Mouse (Mus musculus): ENCODE measurements around the gene Gm28053. TPM values are rescaled to one million over a fixed set of nuclear protein-coding genes. Genes with fewer than 3 reads are reported as not detected.

Gm28053 gene
- polyA plus RNA-seq, 1 experiment from 2014 or later, result 2.6 TPM

DNA sequence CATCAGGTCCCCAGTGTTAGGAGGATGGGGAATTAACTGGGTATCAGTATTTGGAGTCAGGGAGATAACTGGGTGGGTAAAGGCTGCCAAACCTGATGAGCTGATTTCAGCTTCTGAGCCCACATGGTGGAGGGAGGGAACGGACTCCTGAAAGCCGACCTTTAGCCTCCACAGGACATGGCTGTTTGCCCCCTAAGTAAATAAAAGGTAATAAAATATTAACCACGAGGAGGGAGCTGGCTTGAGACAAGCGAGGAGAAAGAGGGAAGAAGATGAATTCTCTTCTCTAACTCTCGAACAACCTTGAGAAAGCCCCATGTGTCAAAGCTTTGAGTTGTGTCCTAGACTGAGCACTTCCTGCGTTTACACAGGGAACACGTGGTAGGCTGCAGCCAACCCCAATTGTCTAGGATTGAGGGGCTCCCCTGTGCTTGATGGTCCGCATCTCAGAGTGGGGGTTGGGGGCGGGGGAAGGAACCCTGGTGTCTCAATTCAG is 23.4 kb downstream of the Gm28053 start:
- Histone ChIP-seq H3K4me3 (ENCODE audit: low read depth, low read length) (no peak overlapping the region), H3K9ac (ENCODE audit: low read depth, low read length) (no peak overlapping the region), H3K27me3 (ENCODE audit: control insufficient read depth, insufficient read depth, low read length) (peaks cover 23% of the 10 kb centered on the region), H3K4me1 (ENCODE audit: control insufficient read depth, insufficient read depth, low read length) (peaks cover 11% of the 10 kb centered on the region), H3K9me3 (replicated peaks; ENCODE audit: control insufficient read depth, low read length) (no peaks in the 10 kb centered on the region), H3K36me3 (ENCODE audit: control insufficient read depth, insufficient read depth, low read length) (no peaks in the 10 kb centered on the region), H3K27ac (ENCODE audit: low read depth, low read length) (no peak overlapping the region), H3K4me2 (0 out of 2 replicates have a peak overlapping the region, but pooled peaks have one; percentile 67)
- ATAC-seq (replicated peaks; ENCODE audit: insufficient number of reproducible peaks, low FRiP score, low TSS enrichment), result no peak
- 33% methylated on average over 9 of the region's 9 CpGs for WGBS (ENCODE audit: insufficient replicate concordance)

DNA sequence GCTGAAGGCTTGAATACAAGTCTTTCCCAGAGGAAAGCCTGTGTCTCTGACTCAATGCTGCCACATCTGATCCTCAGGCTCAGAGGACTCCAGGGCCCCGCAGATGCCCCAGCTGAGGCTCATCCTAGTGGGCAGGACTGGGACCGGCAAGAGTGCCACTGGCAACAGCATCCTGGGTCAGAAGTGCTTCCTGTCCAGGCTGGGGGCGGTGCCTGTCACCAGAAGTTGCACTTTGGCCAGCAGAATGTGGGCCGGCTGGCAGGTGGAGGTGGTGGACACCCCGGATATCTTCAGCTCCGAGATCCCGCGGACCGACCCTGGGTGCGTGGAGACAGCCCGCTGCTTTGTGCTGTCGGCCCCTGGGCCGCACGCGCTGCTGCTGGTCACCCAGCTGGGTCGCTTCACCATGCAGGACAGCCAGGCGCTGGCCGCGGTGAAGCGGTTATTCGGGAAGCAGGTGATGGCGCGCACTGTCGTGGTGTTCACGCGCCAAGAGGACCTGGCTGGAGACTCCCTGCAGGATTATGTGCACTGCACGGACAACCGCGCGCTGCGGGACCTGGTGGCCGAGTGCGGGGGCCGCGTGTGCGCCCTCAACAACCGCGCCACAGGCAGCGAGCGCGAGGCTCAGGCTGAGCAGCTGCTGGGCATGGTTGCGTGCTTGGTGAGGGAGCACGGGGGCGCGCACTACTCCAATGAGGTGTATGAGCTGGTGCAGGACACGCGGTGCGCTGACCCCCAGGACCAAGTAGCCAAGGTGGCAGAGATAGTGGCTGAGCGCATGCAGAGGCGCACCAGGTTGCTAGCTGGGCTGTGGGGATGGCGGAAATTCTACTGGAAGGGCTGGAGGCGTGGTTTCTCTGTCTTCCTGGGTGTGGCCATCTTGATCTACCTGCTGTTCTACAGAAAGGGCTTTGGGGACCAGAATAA is 24.3 kb downstream of the Gm28053 start:
- Histone ChIP-seq H3K4me2 (peak overlapping the region; percentile 67), H3K4me3 (ENCODE audit: low read depth, low read length) (peak overlapping the region; percentile 47), H3K27me3 (ENCODE audit: control insufficient read depth, insufficient read depth, low read length) (peaks cover 23% of the 10 kb centered on the region), H3K9me3 (replicated peaks; ENCODE audit: control insufficient read depth, low read length) (no peaks in the 10 kb centered on the region), H3K9ac (ENCODE audit: low read depth, low read length) (no peak overlapping the region), H3K4me1 (ENCODE audit: control insufficient read depth, insufficient read depth, low read length) (peaks cover 11% of the 10 kb centered on the region), H3K36me3 (ENCODE audit: control insufficient read depth, insufficient read depth, low read length) (no peaks in the 10 kb centered on the region), H3K27ac (ENCODE audit: low read depth, low read length) (no peak overlapping the region)
- no peak for ATAC-seq (replicated peaks; ENCODE audit: insufficient number of reproducible peaks, low FRiP score, low TSS enrichment)
- WGBS (ENCODE audit: insufficient replicate concordance), result 9% methylated on average over 52 of the region's 52 CpGs

DNA sequence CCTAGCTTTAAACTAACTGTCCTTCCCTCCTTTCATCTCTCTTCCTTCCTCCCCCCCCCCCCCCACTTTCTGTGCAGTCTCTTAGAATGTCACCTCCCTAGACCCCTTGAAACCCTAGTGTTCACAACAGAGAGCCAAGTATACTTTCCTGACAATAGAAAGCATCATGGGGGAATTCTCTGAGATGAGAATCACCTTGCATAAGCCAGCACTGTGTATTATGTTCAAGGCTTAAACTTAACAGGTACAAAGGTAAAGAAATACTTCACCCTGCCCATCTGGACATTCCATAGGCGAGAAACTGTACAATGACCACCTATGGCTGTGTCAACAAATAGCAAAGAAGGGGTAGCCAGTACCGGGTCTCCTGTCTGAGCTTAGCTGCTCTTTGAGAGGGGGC is 27.1 kb downstream of the Gm28053 start:
- no peak overlapping the region for H3K4me2 ChIP-seq
- H3K9me3 ChIP-seq (replicated peaks; ENCODE audit: control insufficient read depth, low read length), result no peaks in the 10 kb centered on the region
- ATAC-seq (replicated peaks; ENCODE audit: insufficient number of reproducible peaks, low FRiP score, low TSS enrichment), result no peak
- no peaks in the 10 kb centered on the region for H3K36me3 ChIP-seq (ENCODE audit: control insufficient read depth, insufficient read depth, low read length)
- peaks cover 23% of the 10 kb centered on the region for H3K27me3 ChIP-seq (ENCODE audit: control insufficient read depth, insufficient read depth, low read length)
- no peak overlapping the region for H3K4me3 ChIP-seq (ENCODE audit: low read depth, low read length)
- H3K27ac ChIP-seq (ENCODE audit: low read depth, low read length), result peak overlapping the region; percentile 84
- H3K4me1 ChIP-seq (ENCODE audit: control insufficient read depth, insufficient read depth, low read length), result peaks cover 11% of the 10 kb centered on the region
- WGBS (ENCODE audit: insufficient replicate concordance), result 48% methylated on average over 2 of the region's 2 CpGs
- H3K9ac ChIP-seq (ENCODE audit: low read depth, low read length), result no peak overlapping the region

DNA sequence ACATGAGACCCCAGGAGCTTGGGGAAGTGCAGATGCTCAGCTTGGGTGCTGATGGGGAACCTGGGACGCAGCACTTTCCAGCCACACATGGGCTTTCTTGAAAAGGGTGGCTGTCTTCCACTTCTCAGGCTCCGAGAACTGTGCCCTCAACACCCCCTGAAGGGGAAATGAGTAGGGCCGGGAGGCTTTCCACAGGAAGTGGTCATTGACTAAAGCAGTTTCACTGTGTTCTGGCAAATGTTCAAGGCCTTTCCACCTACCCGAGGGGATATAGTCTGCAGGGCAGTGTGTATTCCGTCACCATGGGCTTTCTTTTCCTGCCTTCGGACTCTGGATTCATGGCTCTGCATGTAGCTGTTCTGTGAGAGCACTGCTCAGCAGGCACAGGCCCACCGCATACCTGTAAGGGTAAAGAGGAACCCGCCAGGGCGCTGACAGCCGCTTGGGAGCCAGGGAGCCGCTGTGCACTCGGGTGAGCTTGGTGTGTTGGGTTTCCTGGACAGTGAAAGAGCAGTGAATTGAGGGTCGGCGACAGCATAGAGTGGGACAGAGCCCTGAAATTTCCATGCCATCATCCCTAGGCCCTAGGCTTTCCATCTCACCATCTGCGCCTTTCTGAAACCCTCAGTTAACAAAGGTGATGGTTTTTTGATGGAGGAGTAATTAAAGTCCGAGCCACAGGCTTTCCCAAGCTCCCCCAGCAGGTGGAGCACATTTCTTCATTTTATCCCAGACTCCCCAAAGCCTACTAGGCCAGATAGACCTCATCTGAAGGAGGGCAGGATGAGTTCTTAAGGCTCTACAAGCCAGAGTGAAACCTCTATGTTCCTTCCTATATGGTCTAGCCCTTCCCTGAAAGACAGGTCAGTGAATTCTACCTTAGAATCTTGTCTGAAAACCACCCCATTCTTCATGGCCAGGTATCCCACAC is 27.8 kb downstream of the Gm28053 start, which contains the start of gene Gimap5:
Gimap5 (plus strand) TSS at position 239 of the 931 bp plus-strand sequence.
- peaks cover 11% of the 10 kb centered on the region for H3K4me1 ChIP-seq (ENCODE audit: control insufficient read depth, insufficient read depth, low read length)
- peak within 1 kb of the TSS; percentile 30; the same call in 1 of the 2 replicates for H3K9ac ChIP-seq (ENCODE audit: low read depth, low read length)
- H3K4me2 ChIP-seq, result peak within 1 kb of the TSS; percentile 47
- no peaks in the 10 kb centered on the region for H3K36me3 ChIP-seq (ENCODE audit: control insufficient read depth, insufficient read depth, low read length)
- no peak within 1 kb of the TSS for H3K4me3 ChIP-seq (ENCODE audit: low read depth, low read length)
- WGBS (ENCODE audit: insufficient replicate concordance), result 38% methylated on average over 16 of the region's 16 CpGs
- no peaks in the 10 kb centered on the region for H3K9me3 ChIP-seq (replicated peaks; ENCODE audit: control insufficient read depth, low read length)
- H3K27ac ChIP-seq (ENCODE audit: low read depth, low read length), result peak within 1 kb of the TSS; percentile 84
- H3K27me3 ChIP-seq (ENCODE audit: control insufficient read depth, insufficient read depth, low read length), result peaks cover 20% of the 10 kb centered on the region
- ATAC-seq (replicated peaks; ENCODE audit: insufficient number of reproducible peaks, low FRiP score, low TSS enrichment), result no peak

DNA sequence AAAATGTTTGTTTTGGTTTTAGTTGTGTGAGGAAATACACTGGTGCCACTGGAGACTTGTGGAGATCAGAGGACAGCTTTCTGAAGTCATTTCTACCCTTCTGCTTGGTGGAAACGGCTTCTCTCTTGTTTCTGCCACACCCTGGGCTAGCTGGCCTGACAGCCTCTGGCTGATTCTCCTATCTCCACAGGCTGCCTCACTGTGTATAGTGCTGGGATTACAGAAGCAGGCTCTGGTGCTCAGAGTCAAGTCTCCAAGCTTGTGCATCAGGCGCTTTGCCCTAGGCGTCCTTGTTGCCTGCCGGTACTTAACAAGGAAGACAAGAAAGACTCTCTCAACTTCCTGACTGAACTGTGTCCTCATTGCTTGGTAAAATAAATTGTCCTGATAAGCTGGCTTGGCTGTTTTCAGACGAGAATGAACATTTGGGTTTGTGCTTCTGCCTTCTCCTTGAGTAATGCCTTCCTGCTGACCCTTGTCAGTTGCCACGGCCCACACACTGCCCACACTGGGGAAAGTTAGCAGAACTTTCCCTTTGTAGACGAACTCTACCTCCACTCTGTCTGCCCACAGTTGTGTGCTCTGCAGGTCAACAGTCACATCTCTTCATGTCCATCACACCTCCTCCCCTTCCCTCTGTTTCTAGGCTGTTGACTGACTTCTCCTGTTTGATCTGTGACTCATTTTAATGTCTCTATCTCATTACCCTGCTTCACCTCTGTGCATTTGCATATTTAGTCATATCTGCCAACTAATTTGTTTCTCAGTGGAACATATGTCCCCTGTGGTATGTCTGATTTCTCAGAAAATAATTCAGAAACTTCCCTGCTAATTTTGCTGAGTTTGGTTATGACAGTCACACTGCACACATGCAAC is 28.9 kb downstream of the Gm28053 start:
- H3K9me3 ChIP-seq (replicated peaks; ENCODE audit: control insufficient read depth, low read length), result no peaks in the 10 kb centered on the region
- WGBS (ENCODE audit: insufficient replicate concordance), result 46% methylated on average over 7 of the region's 7 CpGs
- H3K4me3 ChIP-seq (ENCODE audit: low read depth, low read length), result no peak overlapping the region
- no peaks in the 10 kb centered on the region for H3K36me3 ChIP-seq (ENCODE audit: control insufficient read depth, insufficient read depth, low read length)
- peak overlapping the region; percentile 20 for H3K4me2 ChIP-seq
- no peak for ATAC-seq (replicated peaks; ENCODE audit: insufficient number of reproducible peaks, low FRiP score, low TSS enrichment)
- peaks cover 8% of the 10 kb centered on the region for H3K4me1 ChIP-seq (ENCODE audit: control insufficient read depth, insufficient read depth, low read length)
- no peak overlapping the region for H3K9ac ChIP-seq (ENCODE audit: low read depth, low read length)
- H3K27ac ChIP-seq (ENCODE audit: low read depth, low read length), result no peak overlapping the region
- H3K27me3 ChIP-seq (ENCODE audit: control insufficient read depth, insufficient read depth, low read length), result peaks cover 10% of the 10 kb centered on the region

DNA sequence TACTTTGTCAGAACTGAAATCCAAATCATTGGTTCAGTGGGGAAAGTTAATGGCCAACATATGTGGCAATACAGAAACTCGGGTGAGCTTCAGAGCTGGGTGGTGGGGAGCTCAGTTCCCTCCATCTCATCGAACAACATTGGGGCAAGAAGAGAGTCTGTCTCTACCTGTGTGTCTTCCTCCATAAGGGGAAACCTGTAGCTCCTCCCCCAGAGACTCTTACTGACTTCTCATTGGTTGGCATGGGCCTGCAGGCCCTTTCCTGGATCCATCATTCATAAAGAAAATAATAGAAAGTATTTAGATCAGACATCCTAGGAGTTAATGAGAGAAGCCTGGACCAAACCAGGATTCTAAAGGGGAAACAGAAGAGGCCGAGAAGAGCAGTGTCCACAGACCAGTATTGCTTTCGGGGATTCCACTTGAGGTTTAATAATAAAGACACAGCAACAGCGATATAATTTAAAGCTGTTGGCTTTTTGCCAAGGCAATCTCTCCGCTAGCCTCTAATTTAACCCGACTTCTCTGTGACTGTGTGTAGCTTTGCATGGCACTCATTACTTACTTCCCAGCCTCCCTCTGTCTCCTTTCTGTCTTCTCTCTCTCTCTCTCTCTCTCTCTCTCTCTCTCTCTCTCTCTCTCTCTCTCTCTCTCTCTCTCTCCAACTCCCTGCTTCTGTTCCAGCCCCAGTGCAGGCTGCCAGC is 45.3 kb downstream of the Gm28053 start:
- no peak for ATAC-seq (replicated peaks; ENCODE audit: insufficient number of reproducible peaks, low FRiP score, low TSS enrichment)
- no peak overlapping the region for H3K4me3 ChIP-seq (ENCODE audit: low read depth, low read length)
- 82% methylated on average over 7 of the region's 7 CpGs for WGBS (ENCODE audit: insufficient replicate concordance)

DNA sequence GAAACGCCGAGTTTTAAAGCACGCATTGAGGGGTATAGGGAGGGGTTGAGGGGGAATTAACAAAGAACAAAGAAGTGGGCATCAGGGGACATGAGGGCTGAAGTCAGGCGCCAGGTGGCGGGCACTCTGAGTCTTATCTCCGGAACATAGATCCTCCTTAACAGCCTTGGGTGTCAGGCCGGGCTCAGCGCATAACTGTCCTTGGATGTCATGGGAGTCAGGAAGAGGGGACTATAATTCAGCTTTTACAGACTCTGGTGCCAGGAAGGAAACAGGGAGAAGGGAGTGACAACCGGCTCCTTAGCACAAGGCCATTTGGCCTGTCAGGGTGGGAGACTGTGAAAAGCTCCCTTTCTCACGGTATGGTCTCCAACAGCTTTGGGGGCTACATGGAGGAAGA is 46.1 kb downstream of the Gm28053 start:
- ATAC-seq (replicated peaks; ENCODE audit: insufficient number of reproducible peaks, low FRiP score, low TSS enrichment), result no peak
- WGBS (ENCODE audit: insufficient replicate concordance), result 87% methylated on average over 10 of the region's 10 CpGs
- Histone ChIP-seq H3K27me3 (ENCODE audit: control insufficient read depth, insufficient read depth, low read length) (no peaks in the 10 kb centered on the region), H3K9ac (ENCODE audit: low read depth, low read length) (no peak overlapping the region), H3K27ac (ENCODE audit: low read depth, low read length) (no peak overlapping the region), H3K36me3 (ENCODE audit: control insufficient read depth, insufficient read depth, low read length) (no peaks in the 10 kb centered on the region), H3K4me2 (no peak overlapping the region), H3K4me1 (ENCODE audit: control insufficient read depth, insufficient read depth, low read length) (no peaks in the 10 kb centered on the region), H3K9me3 (replicated peaks; ENCODE audit: control insufficient read depth, low read length) (peaks cover 2% of the 10 kb centered on the region; the same call in 1 of the 2 replicates), H3K4me3 (ENCODE audit: low read depth, low read length) (no peak overlapping the region)

More for the DNA sequence above, 45.3 kb downstream of the Gm28053 start:
- H3K36me3 ChIP-seq (ENCODE audit: control insufficient read depth, insufficient read depth, low read length), result no peaks in the 10 kb centered on the region
- H3K4me1 ChIP-seq (ENCODE audit: control insufficient read depth, insufficient read depth, low read length), result no peaks in the 10 kb centered on the region
- H3K9me3 ChIP-seq (replicated peaks; ENCODE audit: control insufficient read depth, low read length), result peaks cover 2% of the 10 kb centered on the region; the same call in 1 of the 2 replicates
- no peaks in the 10 kb centered on the region for H3K27me3 ChIP-seq (ENCODE audit: control insufficient read depth, insufficient read depth, low read length)
- H3K27ac ChIP-seq (ENCODE audit: low read depth, low read length), result no peak overlapping the region
- no peak overlapping the region for H3K9ac ChIP-seq (ENCODE audit: low read depth, low read length)
- H3K4me2 ChIP-seq, result no peak overlapping the region

Measured in heart, embryonic 11.5 days (tissue).